Mouse (Mus musculus) forebrain, embryonic 15.5 days (tissue): ENCODE measurements at regions not wholly inside any gene's neighbourhood (a gene's known extent, or its start where the extent isn't known, plus 50 kb on each side); places are given as distances from the start of the nearest gene placed in this dataset.

Experiments used
- ATAC-seq: fragments of 200-750 bp; cut with Nextera tagmentation; replicated peaks from 2 replicates; pipeline ENCODE4 v1.8.0; 2017; ENCODE audit warnings: mild to moderate bottlenecking, moderate TSS enrichment, moderate library complexity
- H3K27ac ChIP-seq: fragments of 300-500 bp; sonication (generic); replicated peaks from 2 replicates; pipeline ENCODE4 v1.5.1; 2015; ENCODE audit warnings: mild to moderate bottlenecking, inconsistent platforms
- H3K27me3 ChIP-seq: fragments of 300-500 bp; sonication (generic); 2 replicates; pipeline ENCODE4 v1.6.1; 2015; ENCODE audit warnings: inconsistent platforms
- H3K36me3 ChIP-seq: fragments of 300-500 bp; sonication (generic); 2 replicates; pipeline ENCODE4 v1.6.1; 2015; ENCODE audit warnings: mild to moderate bottlenecking, inconsistent platforms
- H3K4me1 ChIP-seq: fragments of 300-500 bp; sonication (generic); 2 replicates; pipeline ENCODE4 v1.6.1; 2015; ENCODE audit warnings: inconsistent platforms
- H3K4me2 ChIP-seq: fragments of 300-500 bp; sonication (generic); replicated peaks from 2 replicates; pipeline ENCODE4 v1.6.1; 2015; ENCODE audit warnings: mild to moderate bottlenecking, inconsistent platforms
- H3K4me3 ChIP-seq: fragments of 300-500 bp; sonication (generic); 2 replicates; pipeline ENCODE4 v1.5.1; 2015; ENCODE audit warnings: mild to moderate bottlenecking, inconsistent platforms
- H3K9ac ChIP-seq: fragments of 300-500 bp; sonication (generic); replicated peaks from 2 replicates; pipeline ENCODE4 v1.6.1; 2015; ENCODE audit warnings: mild to moderate bottlenecking, inconsistent platforms
- H3K9me3 ChIP-seq: fragments of 300-500 bp; sonication (generic); 2 replicates; pipeline ENCODE4 v1.6.1; 2016; ENCODE audit warnings: inconsistent platforms
- WGBS: fragments of 180-500 bp; shearing (Covaris S2); methylation state at CpG from one replicate; pipeline ENCODE4 v1.1.7; 2015; ENCODE audit warnings: mixed read lengths; 5-methylcytosine and 5-hydroxymethylcytosine counted together

DNA sequence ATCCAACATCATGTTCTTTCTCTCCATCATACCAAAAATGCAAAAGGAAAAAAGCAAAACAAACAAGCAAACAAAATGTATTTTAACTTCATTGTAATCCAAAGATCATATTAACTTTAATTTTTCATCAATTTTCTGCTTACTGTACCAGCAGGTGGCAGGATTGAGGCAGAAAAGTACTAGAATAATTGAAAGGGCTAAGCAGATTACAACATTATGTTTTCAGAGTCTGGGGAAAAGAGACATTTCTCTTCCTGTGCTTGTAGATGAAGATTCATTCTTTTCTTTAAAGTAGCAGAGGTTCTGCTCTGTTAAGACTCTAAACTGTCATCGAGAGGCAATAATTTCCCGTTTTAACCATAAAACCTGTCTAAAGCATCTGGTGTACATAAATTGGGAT is 394.7 kb upstream of the Slitrk6 start:
- Histone ChIP-seq H3K4me3 (no peak overlapping the region), H3K4me1 (no peaks in the 10 kb centered on the region), H3K9ac (no peak overlapping the region), H3K27ac (no peak overlapping the region), H3K9me3 (no peaks in the 10 kb centered on the region), H3K4me2 (no peak overlapping the region), H3K36me3 (no peaks in the 10 kb centered on the region), H3K27me3 (no peaks in the 10 kb centered on the region)
- ATAC-seq = no peak
- WGBS = 60% methylated on average over 2 of the region's 2 CpGs

GRCm38 (mm10) chr14:111116600-111116999 is 361.7 kb upstream of the Slitrk6 start:
- WGBS = 71% methylated on average over 1 of the region's 1 CpGs
- Histone ChIP-seq H3K4me1 (no peaks in the 10 kb centered on the region), H3K27ac (no peak overlapping the region), H3K27me3 (no peaks in the 10 kb centered on the region), H3K9ac (no peak overlapping the region), H3K9me3 (no peaks in the 10 kb centered on the region), H3K36me3 (no peaks in the 10 kb centered on the region), H3K4me3 (no peak overlapping the region), H3K4me2 (no peak overlapping the region)
- no peak for ATAC-seq

GRCm38 (mm10) chr14:111103579-111103978 is 348.6 kb upstream of the Slitrk6 start:
- no peaks in the 10 kb centered on the region for H3K27me3 ChIP-seq
- no peaks in the 10 kb centered on the region for H3K36me3 ChIP-seq
- H3K4me1 ChIP-seq = no peaks in the 10 kb centered on the region
- no peak overlapping the region for H3K4me2 ChIP-seq
- H3K27ac ChIP-seq = no peak overlapping the region
- no peak for ATAC-seq
- H3K9me3 ChIP-seq = no peaks in the 10 kb centered on the region
- H3K4me3 ChIP-seq = no peak overlapping the region
- no peak overlapping the region for H3K9ac ChIP-seq

- no peaks in the 10 kb centered on the region for H3K9me3 ChIP-seq
- H3K4me2 ChIP-seq = no peak overlapping the region
- 84% methylated on average over 1 of the region's 1 CpGs for WGBS
- no peak for ATAC-seq
- no peak overlapping the region for H3K27ac ChIP-seq
- H3K4me3 ChIP-seq = no peak overlapping the region
- no peaks in the 10 kb centered on the region for H3K4me1 ChIP-seq
- no peak overlapping the region for H3K9ac ChIP-seq
- H3K36me3 ChIP-seq = no peaks in the 10 kb centered on the region
- no peaks in the 10 kb centered on the region for H3K27me3 ChIP-seq
Observed at GRCm38 (mm10) chr14:111100257-111100656, 345.3 kb upstream of the Slitrk6 start.

- no peaks in the 10 kb centered on the region for H3K9me3 ChIP-seq
- WGBS = 81% methylated on average over 5 of the region's 5 CpGs
- H3K27me3 ChIP-seq = no peaks in the 10 kb centered on the region
- no peak overlapping the region for H3K9ac ChIP-seq
- H3K27ac ChIP-seq = no peak overlapping the region
- ATAC-seq = no peak
- no peak overlapping the region for H3K4me3 ChIP-seq
- no peaks in the 10 kb centered on the region for H3K4me1 ChIP-seq
- no peaks in the 10 kb centered on the region for H3K36me3 ChIP-seq
- H3K4me2 ChIP-seq = no peak overlapping the region
Observed at GRCm38 (mm10) chr14:111096229-111096628, 341.3 kb upstream of the Slitrk6 start.

DNA sequence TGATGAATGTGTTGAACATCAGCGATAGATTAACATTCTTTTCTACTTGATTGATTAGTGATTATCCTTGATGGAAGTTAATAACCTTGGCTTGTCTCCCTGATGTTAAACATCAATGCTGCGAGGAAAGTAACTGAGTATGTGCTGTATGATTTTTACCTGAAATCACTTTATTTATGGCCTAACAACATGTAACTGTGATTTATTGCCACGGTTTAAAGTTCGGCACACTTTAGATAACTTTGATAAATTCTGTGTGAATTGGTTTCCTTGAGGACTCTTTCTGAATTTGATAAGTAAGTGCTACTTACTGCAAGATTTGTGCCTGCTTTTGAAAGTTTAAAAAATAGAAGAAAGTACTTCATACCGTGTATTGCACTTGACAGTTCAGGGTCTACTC is 319.6 kb upstream of the Slitrk6 start:
- Histone ChIP-seq H3K4me1 (no peaks in the 10 kb centered on the region), H3K27me3 (no peaks in the 10 kb centered on the region), H3K9me3 (no peaks in the 10 kb centered on the region), H3K36me3 (no peaks in the 10 kb centered on the region), H3K4me3 (no peak overlapping the region), H3K4me2 (no peak overlapping the region), H3K27ac (no peak overlapping the region), H3K9ac (no peak overlapping the region)
- ATAC-seq = no peak
- WGBS = 87% methylated on average over 5 of the region's 5 CpGs

DNA sequence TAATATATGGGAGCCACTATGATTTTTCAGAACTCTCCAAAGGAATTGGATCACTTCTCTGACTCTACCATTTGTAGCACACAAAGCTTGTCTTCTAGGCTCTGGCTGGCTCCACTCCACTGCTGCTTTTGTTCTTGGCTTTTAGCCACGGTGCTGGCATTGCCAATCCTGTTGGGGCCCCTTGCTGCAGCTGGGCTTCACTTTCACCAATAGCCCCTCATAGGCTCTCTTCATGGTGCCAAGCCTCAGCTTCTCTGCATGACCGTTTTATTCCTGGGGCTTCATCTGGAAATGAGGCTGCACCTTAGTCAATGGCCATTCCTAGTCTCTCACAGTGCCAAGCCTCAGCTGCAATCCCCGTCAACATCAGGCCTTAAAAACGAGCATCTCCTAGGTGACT is 318.6 kb upstream of the Slitrk6 start:
- Histone ChIP-seq H3K4me2 (no peak overlapping the region), H3K4me3 (no peak overlapping the region), H3K4me1 (no peaks in the 10 kb centered on the region), H3K9me3 (no peaks in the 10 kb centered on the region), H3K36me3 (no peaks in the 10 kb centered on the region), H3K9ac (no peak overlapping the region), H3K27me3 (no peaks in the 10 kb centered on the region), H3K27ac (no peak overlapping the region)
- WGBS = 51% methylated on average over 4 of the region's 4 CpGs
- peak; percentile 48; the same call in 1 of the 2 replicates for ATAC-seq
